Mouse (Mus musculus) stomach, embryonic 14.5 days (tissue): ENCODE measurements at regions not wholly inside any gene's neighbourhood (a gene's known extent, or its start where the extent isn't known, plus 50 kb on each side); places are given as distances from the start of the nearest gene placed in this dataset.

Source experiments
- ATAC-seq: fragments of 200-750 bp; cut with Nextera tagmentation; 2 replicates; pipeline ENCODE4 v1.8.0; 2017; ENCODE audit warnings: low read depth, moderate TSS enrichment; ENCODE audit not compliant: insufficient number of reproducible peaks, insufficient read depth, low FRiP score
- H3K27ac ChIP-seq: fragments of 300-500 bp; sonication (generic); 2 replicates; pipeline ENCODE4 v1.5.1; 2014; ENCODE audit warnings: mild to moderate bottlenecking, low read length, moderate library complexity, mixed read lengths
- H3K27me3 ChIP-seq: fragments of 300-500 bp; sonication (generic); 2 replicates; pipeline ENCODE4 v1.6.1; 2014; ENCODE audit warnings: low read length, control low read depth, mixed read lengths; ENCODE audit not compliant: control insufficient read depth, insufficient read depth
- H3K36me3 ChIP-seq: fragments of 300-500 bp; sonication (generic); 2 replicates; pipeline ENCODE4 v1.6.1; 2014; ENCODE audit warnings: mild to moderate bottlenecking, control low read depth, low read length, moderate library complexity, mixed read lengths; ENCODE audit not compliant: control insufficient read depth, insufficient read depth
- H3K4me1 ChIP-seq: fragments of 300-500 bp; sonication (generic); 2 replicates; pipeline ENCODE4 v1.6.1; 2014; ENCODE audit warnings: low read length, control low read depth, mixed read lengths; ENCODE audit not compliant: control insufficient read depth, insufficient read depth
- H3K4me2 ChIP-seq: fragments of 300-500 bp; sonication (generic); replicated peaks from 2 replicates; pipeline ENCODE4 v1.6.1; 2014; ENCODE audit warnings: low read depth, low read length, control low read depth
- H3K4me3 ChIP-seq: fragments of 300-500 bp; sonication (generic); 2 replicates; pipeline ENCODE4 v1.5.1; 2014; ENCODE audit warnings: low read depth, low read length, control low read depth
- H3K9ac ChIP-seq: fragments of 300-500 bp; sonication (generic); replicated peaks from 2 replicates; pipeline ENCODE4 v1.6.1; 2014; ENCODE audit warnings: low read depth, mild to moderate bottlenecking, control low read depth, low read length, moderate library complexity, mixed read lengths
- H3K9me3 ChIP-seq: fragments of 300-500 bp; sonication (generic); 2 replicates; pipeline ENCODE4 v1.6.1; 2016; ENCODE audit warnings: low read depth, low read length, control low read depth; ENCODE audit not compliant: control insufficient read depth
- WGBS: fragments of 180-500 bp; shearing (Covaris S2); extraction: QIAGEN DNeasy Blood & Tissue Kit; methylation state at CpG from one replicate; pipeline ENCODE4 v1.1.7; 2014; 5-methylcytosine and 5-hydroxymethylcytosine counted together

DNA sequence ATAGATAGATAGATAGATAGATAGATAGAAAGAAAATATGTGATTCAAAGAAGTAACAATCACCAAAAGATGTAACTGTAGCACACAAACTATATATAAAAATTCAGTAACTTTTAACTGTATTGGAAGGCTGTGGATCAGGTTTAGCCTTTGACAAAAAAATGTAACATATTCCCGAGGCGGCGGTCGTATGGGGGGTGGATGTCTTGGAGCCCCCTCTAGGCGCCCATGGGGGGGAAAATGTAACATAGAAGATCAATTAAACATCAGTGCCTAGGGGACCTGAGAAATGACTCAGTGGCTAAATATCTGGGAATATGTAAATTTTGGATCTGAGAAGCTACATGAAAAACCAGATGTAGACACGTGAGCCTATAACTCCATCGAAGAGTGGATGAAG is 847.2 kb downstream of the Car8 start:
- Histone ChIP-seq H3K27ac (no peak overlapping the region), H3K36me3 (no peaks in the 10 kb centered on the region), H3K4me3 (no peak overlapping the region), H3K9ac (no peak overlapping the region), H3K27me3 (no peaks in the 10 kb centered on the region), H3K9me3 (no peaks in the 10 kb centered on the region), H3K4me2 (no peak overlapping the region), H3K4me1 (no peaks in the 10 kb centered on the region)
- 82% methylated on average over 7 of the region's 7 CpGs for WGBS
- no peak for ATAC-seq

DNA sequence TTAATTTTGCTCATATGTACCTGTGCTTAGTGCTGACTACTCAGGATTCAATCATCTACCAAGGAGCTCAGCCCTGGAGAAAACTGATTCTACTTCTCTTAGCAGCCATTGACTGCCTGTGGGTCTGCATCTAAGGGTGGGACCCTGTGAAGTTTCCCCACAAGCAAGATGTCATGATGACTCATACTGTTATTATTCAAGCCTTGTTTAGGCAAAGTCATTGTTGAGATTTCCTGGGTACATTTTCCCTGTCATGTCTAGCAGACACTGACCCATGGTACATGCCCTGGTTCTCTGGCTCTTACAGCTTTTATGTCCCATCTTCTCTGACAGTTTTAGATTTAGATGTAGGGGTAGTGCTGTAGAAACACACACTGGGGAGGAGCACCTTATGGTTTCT is 853.8 kb downstream of the Car8 start:
- Histone ChIP-seq H3K9me3 (no peaks in the 10 kb centered on the region), H3K27me3 (no peaks in the 10 kb centered on the region), H3K27ac (no peak overlapping the region), H3K4me1 (no peaks in the 10 kb centered on the region), H3K36me3 (no peaks in the 10 kb centered on the region), H3K4me3 (no peak overlapping the region), H3K4me2 (no peak overlapping the region), H3K9ac (no peak overlapping the region)
- ATAC-seq: no peak

GRCm38 (mm10) chr4:7379996-7380395 is 858.8 kb downstream of the Car8 start:
- Histone ChIP-seq H3K9me3 (no peaks in the 10 kb centered on the region), H3K9ac (no peak overlapping the region), H3K4me3 (no peak overlapping the region), H3K27me3 (no peaks in the 10 kb centered on the region), H3K27ac (no peak overlapping the region), H3K36me3 (no peaks in the 10 kb centered on the region), H3K4me2 (no peak overlapping the region), H3K4me1 (no peaks in the 10 kb centered on the region)
- no peak for ATAC-seq
- 37% methylated on average over 2 of the region's 2 CpGs for WGBS

GRCm38 (mm10) chr4:7364238-7365040 is 874.4 kb downstream of the Car8 start:
- ATAC-seq: no peak
- Histone ChIP-seq H3K27ac (no peak overlapping the region), H3K36me3 (no peaks in the 10 kb centered on the region), H3K9ac (no peak overlapping the region), H3K9me3 (no peaks in the 10 kb centered on the region), H3K4me1 (no peaks in the 10 kb centered on the region), H3K4me3 (no peak overlapping the region), H3K4me2 (no peak overlapping the region), H3K27me3 (no peaks in the 10 kb centered on the region)
- WGBS: 86% methylated on average over 3 of the region's 3 CpGs

DNA sequence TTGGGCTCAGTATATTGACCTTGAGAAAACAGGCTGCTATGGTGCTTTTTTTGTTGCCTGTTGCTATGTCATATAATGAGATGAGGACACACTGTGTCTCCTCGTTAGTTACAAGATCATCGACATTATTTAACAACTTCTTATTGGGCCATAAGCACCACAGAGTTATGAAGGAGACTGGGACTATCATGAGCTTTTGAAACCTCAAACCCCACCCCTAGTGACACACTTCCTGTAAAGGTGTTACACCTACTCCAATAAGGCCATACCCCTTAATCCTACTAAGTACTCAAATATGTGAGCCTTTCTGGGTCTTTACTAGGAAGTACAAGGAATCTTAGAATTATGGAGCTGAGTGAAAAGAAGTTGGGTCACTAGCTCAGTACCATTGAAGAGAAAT is 875.3 kb downstream of the Car8 start:
- WGBS: 95% methylated on average over 2 of the region's 2 CpGs
- H3K4me3 ChIP-seq: no peak overlapping the region
- H3K27ac ChIP-seq: no peak overlapping the region
- H3K4me2 ChIP-seq: no peak overlapping the region
- no peaks in the 10 kb centered on the region for H3K9me3 ChIP-seq
- H3K36me3 ChIP-seq: no peaks in the 10 kb centered on the region
- no peaks in the 10 kb centered on the region for H3K4me1 ChIP-seq
- no peaks in the 10 kb centered on the region for H3K27me3 ChIP-seq
- no peak overlapping the region for H3K9ac ChIP-seq
- no peak for ATAC-seq

DNA sequence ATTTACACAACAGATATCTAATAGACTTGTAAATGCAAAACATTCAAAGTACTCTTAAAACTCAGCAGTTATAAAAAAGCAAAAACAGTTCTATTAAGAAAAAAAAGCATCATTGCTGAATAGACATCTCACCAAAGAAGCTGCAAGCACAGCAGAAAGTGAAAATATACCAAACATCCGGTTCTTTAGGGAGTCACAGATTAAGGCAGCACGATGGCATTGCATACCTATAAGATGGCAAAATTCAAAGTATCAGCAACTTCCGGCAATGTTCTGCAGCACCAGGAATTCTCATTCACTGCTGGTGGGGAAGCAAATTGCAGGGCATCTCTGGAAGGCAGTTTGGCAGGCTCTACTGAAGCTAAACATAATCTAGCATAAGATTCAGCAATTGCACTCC is 882.6 kb downstream of the Car8 start:
- Histone ChIP-seq H3K9me3 (no peaks in the 10 kb centered on the region), H3K9ac (no peak overlapping the region), H3K27ac (no peak overlapping the region), H3K36me3 (no peaks in the 10 kb centered on the region), H3K4me1 (no peaks in the 10 kb centered on the region), H3K4me2 (no peak overlapping the region), H3K27me3 (no peaks in the 10 kb centered on the region), H3K4me3 (no peak overlapping the region)
- no peak for ATAC-seq
- 84% methylated on average over 3 of the region's 3 CpGs for WGBS

DNA sequence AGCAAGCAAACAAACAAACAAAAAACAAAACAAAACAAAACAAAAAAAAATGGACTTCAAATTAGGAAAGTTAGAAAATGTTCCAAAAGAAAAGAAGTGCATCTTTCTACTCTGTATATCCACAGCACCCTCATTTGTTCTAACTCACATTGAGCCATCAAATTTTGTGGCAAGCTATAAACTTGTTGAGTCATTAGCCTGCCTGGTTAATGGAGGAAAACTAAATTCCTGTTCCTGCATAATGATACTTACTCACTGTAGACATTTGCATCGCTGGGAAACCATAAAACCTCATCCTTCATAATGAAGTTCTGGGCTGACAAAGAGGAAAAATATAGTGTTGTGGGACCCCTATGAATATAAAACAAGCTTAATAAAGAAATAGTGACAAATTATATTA is 891.5 kb downstream of the Car8 start:
- Histone ChIP-seq H3K9ac (no peak overlapping the region), H3K27me3 (no peaks in the 10 kb centered on the region), H3K4me2 (no peak overlapping the region), H3K36me3 (no peaks in the 10 kb centered on the region), H3K27ac (no peak overlapping the region), H3K4me1 (no peaks in the 10 kb centered on the region), H3K4me3 (no peak overlapping the region), H3K9me3 (no peaks in the 10 kb centered on the region)
- no peak for ATAC-seq
- WGBS: 69% methylated on average over 1 of the region's 1 CpGs

DNA sequence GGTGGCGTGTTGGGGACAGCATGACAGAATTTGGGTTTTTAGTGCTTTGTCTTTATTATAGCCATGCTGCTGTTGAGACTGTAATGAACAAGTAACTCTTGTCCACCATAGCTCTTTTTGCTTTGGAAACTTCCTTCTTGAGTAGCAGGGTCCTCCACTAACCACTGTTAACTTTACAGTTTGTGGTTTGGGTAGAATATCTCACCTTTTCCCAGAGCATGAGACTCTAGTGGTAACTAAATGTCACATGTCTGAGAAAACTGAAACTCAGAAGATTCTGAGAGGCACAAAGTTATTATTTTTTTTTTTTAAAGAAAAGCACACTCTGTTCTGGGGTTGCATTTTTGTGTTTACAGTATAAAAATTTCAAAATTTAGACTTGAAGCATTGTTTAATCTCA is 897.7 kb downstream of the Car8 start:
- Histone ChIP-seq H3K4me3 (no peak overlapping the region), H3K9ac (no peak overlapping the region), H3K4me1 (no peaks in the 10 kb centered on the region), H3K36me3 (no peaks in the 10 kb centered on the region), H3K9me3 (no peaks in the 10 kb centered on the region), H3K27me3 (no peaks in the 10 kb centered on the region), H3K4me2 (no peak overlapping the region), H3K27ac (no peak overlapping the region)
- no peak for ATAC-seq
- WGBS: 95% methylated on average over 1 of the region's 1 CpGs

DNA sequence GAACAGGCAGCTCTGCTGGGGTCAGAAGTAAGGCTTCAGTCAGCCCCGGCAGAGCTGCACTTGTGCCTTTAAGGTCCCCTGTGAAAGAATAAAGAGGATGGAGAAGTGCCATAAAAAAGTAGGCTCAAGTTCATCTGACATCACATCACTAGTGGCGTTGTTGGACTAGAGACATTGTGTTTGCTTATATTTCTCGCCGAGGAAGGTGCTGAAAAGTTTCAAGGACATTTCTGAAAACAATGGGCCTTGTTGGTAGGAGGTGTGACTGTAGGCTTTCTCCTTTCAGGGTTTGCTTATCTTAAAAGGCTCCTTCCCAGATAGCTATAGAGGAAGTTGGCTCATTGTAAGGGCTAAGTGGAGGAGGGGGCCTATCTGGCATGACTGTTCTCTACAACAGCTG is 924.6 kb downstream of the Car8 start:
- no peaks in the 10 kb centered on the region for H3K27me3 ChIP-seq
- no peak overlapping the region for H3K27ac ChIP-seq
- ATAC-seq: peak; percentile 86
- no peak overlapping the region for H3K9ac ChIP-seq
- H3K4me2 ChIP-seq: no peak overlapping the region
- no peak overlapping the region for H3K4me3 ChIP-seq
- no peaks in the 10 kb centered on the region for H3K36me3 ChIP-seq
- H3K4me1 ChIP-seq: no peaks in the 10 kb centered on the region
- 61% methylated on average over 4 of the region's 4 CpGs for WGBS
- H3K9me3 ChIP-seq: no peaks in the 10 kb centered on the region
